Mouse (Mus musculus): ENCODE measurements around the gene Rcvrn. TPM values are rescaled to one million over a fixed set of nuclear protein-coding genes. Genes with fewer than 3 reads are reported as not detected.

Rcvrn gene
- total and polyA plus RNA-seq, 3 experiments: not detected

DNA sequence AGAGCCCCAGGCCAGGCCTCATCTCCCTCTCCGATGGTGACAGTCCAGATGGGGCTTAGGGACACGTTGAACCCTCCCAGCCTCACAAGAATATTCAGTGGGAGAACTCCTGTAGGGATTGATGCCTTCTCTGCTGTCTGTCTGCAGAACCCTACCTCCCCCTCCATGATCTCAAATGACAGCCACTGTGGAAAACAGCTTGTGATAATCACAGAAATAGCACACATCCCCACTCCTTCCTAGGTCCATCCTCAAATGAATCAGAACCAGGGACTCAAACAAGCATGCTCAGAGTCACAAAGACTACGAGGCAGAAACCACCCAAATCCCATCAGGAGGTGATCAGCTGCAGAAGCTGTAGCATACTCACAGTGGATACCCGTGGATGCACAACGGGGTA is 29.0 kb upstream of the Rcvrn start:
- Histone ChIP-seq H3K27ac (ENCODE audit: control insufficient read depth, low read depth, low read length) (no peak overlapping the region), H3K9me3 (replicated peaks; ENCODE audit: insufficient read depth, low read length) (no peaks in the 10 kb centered on the region), H3K27me3 (ENCODE audit: control insufficient read depth in 1 of 2, insufficient read depth in 2 of 2, low read length in 2 of 2) (no peaks in the 10 kb centered on the region)

DNA sequence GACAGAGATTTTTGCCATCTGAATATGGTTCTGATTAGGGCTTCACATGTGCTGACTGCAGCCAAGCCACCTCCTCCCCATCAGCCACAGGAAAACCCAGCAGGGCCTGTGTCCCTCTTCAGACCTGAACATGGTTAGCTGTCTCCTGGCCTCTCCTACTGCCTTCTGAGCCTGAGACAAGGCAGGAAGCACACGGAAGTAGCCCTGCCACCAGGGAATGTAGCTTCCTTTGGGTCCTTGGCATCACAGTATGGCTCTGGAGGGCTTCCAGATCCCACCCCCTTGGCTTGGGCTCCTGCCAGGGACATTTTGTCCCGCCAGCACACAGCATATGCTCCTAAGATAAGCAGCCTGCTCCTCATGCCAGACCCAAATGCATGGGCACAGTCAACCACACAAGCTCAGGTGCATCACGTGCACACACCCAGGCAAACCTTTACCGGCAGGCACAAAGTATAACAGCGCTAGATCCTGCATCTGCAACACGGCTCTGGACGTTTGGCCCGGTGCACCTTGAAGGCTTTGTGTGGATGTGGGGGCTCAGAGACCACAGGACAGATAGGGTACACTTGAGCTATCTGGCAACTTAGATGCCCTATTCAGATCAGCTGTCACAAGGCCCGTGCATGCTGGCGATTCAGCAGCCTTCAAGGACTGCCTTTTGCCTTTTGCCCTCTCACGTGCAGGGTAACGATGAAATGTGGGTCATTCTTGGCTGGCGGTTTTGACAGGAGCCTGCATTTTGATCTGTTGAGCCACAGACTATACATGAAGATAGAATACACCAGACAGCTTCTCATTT is 27.4 kb upstream of the Rcvrn start:
- H3K4me3 ChIP-seq (ENCODE audit: control insufficient read depth in 1 of 2, insufficient read depth in 1 of 2, low read depth in 2 of 2, low read length in 2 of 2): no peak overlapping the region
- no peaks in the 10 kb centered on the region for H3K27me3 ChIP-seq (ENCODE audit: control insufficient read depth in 1 of 2, insufficient read depth in 2 of 2, low read length in 2 of 2)
- no peak overlapping the region for H3K9ac ChIP-seq (ENCODE audit: control insufficient read depth, low read depth, low read length, poor library complexity, severe bottlenecking)
- H3K79me2 ChIP-seq (ENCODE audit: control insufficient read depth, insufficient read depth, low read length, poor library complexity): no peaks in the 10 kb centered on the region
- no peak overlapping the region for H3K27ac ChIP-seq (ENCODE audit: control insufficient read depth, low read depth, low read length)
- no peaks in the 10 kb centered on the region for H3K4me1 ChIP-seq (ENCODE audit: control insufficient read depth in 1 of 2, insufficient read depth in 2 of 2, low read length in 2 of 2)
- H3K9me3 ChIP-seq (replicated peaks; ENCODE audit: insufficient read depth, low read length): no peaks in the 10 kb centered on the region
- no peak for TF ChIP-seq EP300 (IDR thresholded peaks at IDR 0.05; ENCODE audit: low read depth in 1 of 2, low read length in 2 of 2)
- TF ChIP-seq ETS1 (IDR thresholded peaks at IDR 0.05; ENCODE audit: low read depth, low read length): no peak
- no peak for TF ChIP-seq MXI1 (IDR thresholded peaks at IDR 0.05; ENCODE audit: low read depth, low read length)
- no peak for TF ChIP-seq TBP (IDR thresholded peaks at IDR 0.05; ENCODE audit: low read depth, low read length)
- no peak for TF ChIP-seq ZNF384 (IDR thresholded peaks at IDR 0.05; ENCODE audit: low read depth, low read length)
- TF ChIP-seq JUND (IDR thresholded peaks at IDR 0.05; ENCODE audit: low read depth, low read length): no peak
- TF ChIP-seq KAT2A (conservative IDR thresholded peaks at IDR 0.05; ENCODE audit: low read depth, low read length): no peak
- TF ChIP-seq ZKSCAN1 (IDR thresholded peaks at IDR 0.05; ENCODE audit: low read depth, low read length): no peak
- TF ChIP-seq HCFC1 (IDR thresholded peaks at IDR 0.05; ENCODE audit: low read depth, low read length): no peak
- TF ChIP-seq POLR2A (IDR thresholded peaks at IDR 0.05; ENCODE audit: control insufficient read depth in 1 of 2, insufficient read depth in 1 of 2, low read depth in 1 of 2, low read length in 2 of 2, poor library complexity in 1 of 2): no peak
- no peak for TF ChIP-seq ELF1 (IDR thresholded peaks at IDR 0.05; ENCODE audit: low read depth, low read length)
- no peak for TF ChIP-seq USF1 (IDR thresholded peaks at IDR 0.05; ENCODE audit: low read depth, low read length)
- no peak for TF ChIP-seq TCF12 (IDR thresholded peaks at IDR 0.05; ENCODE audit: low read depth, low read length)
- TF ChIP-seq MEF2A (IDR thresholded peaks at IDR 0.05; ENCODE audit: extremely low read depth, insufficient replicate concordance, low read depth, low read length, poor library complexity, severe bottlenecking): no peak
- no peak for TF ChIP-seq TAL1 (IDR thresholded peaks at IDR 0.05; ENCODE audit: low read length)
- TF ChIP-seq GATA1 (IDR thresholded peaks at IDR 0.05; ENCODE audit: low read depth, low read length): no peak
- no peak for TF ChIP-seq NELFE (IDR thresholded peaks at IDR 0.05; ENCODE audit: low read depth, low read length)
- H3K36me3 ChIP-seq (ENCODE audit: control insufficient read depth in 1 of 2, insufficient read depth in 2 of 2, low read length in 2 of 2): no peaks in the 10 kb centered on the region
- no peak for DNase-seq (ENCODE audit: low read depth, low spot score)

More for the DNA sequence above, 29.0 kb upstream of the Rcvrn start:
- Histone ChIP-seq H3K9ac (ENCODE audit: control insufficient read depth, low read depth, low read length, poor library complexity, severe bottlenecking) (no peak overlapping the region), H3K4me1 (ENCODE audit: control insufficient read depth in 1 of 2, insufficient read depth in 2 of 2, low read length in 2 of 2) (no peaks in the 10 kb centered on the region), H3K79me2 (ENCODE audit: control insufficient read depth, insufficient read depth, low read length, poor library complexity) (no peaks in the 10 kb centered on the region), H3K4me3 (ENCODE audit: control insufficient read depth in 1 of 2, insufficient read depth in 1 of 2, low read depth in 2 of 2, low read length in 2 of 2) (no peak overlapping the region), H3K36me3 (ENCODE audit: control insufficient read depth in 1 of 2, insufficient read depth in 2 of 2, low read length in 2 of 2) (no peaks in the 10 kb centered on the region)
- DNase-seq (ENCODE audit: low read depth, low spot score): no peak
- TF ChIP-seq GABPA (IDR thresholded peaks at IDR 0.05; ENCODE audit: low read depth, low read length) (no peak), KAT2A (conservative IDR thresholded peaks at IDR 0.05; ENCODE audit: low read depth, low read length) (no peak), RCOR1 (IDR thresholded peaks at IDR 0.05; ENCODE audit: low read depth, low read length) (no peak)
